Mouse (Mus musculus) erythroblast, embryonic 14.5 days (primary cell): Measurements from ENCODE around the gene Ppil6.

ENCODE experiments used
- GATA1 ChIP-seq: IDR thresholded peaks from 2 replicates; pipeline ENCODE4 v1.6.1; 2012; ENCODE audit warnings: low read length, inconsistent platforms, mixed read lengths
- TAL1 ChIP-seq: IDR thresholded peaks from 3 replicates; pipeline ENCODE4 v1.6.1; 2012; ENCODE audit warnings: low read length, inconsistent platforms, mixed read lengths

GRCm38 (mm10) chr10:41480938-41481880 is 9.0 kb upstream of the Ppil6 start:
- TF ChIP-seq GATA1 (no peak), TAL1 (peak; percentile 11; the same call in 1 of the 3 replicates)
